Mouse (Mus musculus): Measurements from ENCODE around the gene Gm45753. TPM values are rescaled to one million over a fixed set of nuclear protein-coding genes. Genes with fewer than 3 reads are reported as not detected.

The Gm45753 gene
- total RNA-seq, 1 experiment: not detected

GRCm38 (mm10) chr8:45239363-45239762 lies 68.9 kb downstream of the Gm45753 start:
- H3K4me1 ChIP-seq (ENCODE audit: control insufficient read depth in 2 of 2, insufficient read depth in 2 of 2, low read length in 2 of 2, poor library complexity in 1 of 2): peaks cover 7 to 8% of the 10 kb centered on the region in 2 experiments; a peak in 2 of 4 replicates
- no peak for DNase-seq (ENCODE audit: low read depth, low spot score)
- no peak overlapping the region for H3K9ac ChIP-seq (ENCODE audit: insufficient read depth, low read depth, low read length, poor library complexity, severe bottlenecking)
- no peak for TF ChIP-seq CHD2 (IDR thresholded peaks at IDR 0.05; ENCODE audit: low read depth, low read length)
- no peak for TF ChIP-seq ZC3H11A (IDR thresholded peaks at IDR 0.05; ENCODE audit: borderline replicate concordance, low read depth, low read length)
- no peak for TF ChIP-seq ZNF384 (IDR thresholded peaks at IDR 0.05; ENCODE audit: low read depth, low read length)
- in situ Hi-C loops (cut with MboI; ENCODE audit: low sequenced_read_pairs in 2 of 2, unreplicated experiment in 2 of 2): loop anchor here in 1 of 2 experiments (5.0 kb wide), 1 partner anchor 187 kb away; no protein-coding TSS in a partner anchor
- H3K27ac ChIP-seq (ENCODE audit: insufficient read depth, low read depth, low read length, poor library complexity, severe bottlenecking): no peak overlapping the region
- H3K36me3 ChIP-seq (ENCODE audit: control insufficient read depth, insufficient read depth, low read length, poor library complexity, severe bottlenecking): no peaks in the 10 kb centered on the region
- H3K9me3 ChIP-seq (ENCODE audit: control insufficient read depth, insufficient read depth, low read depth, low read length): no peaks in the 10 kb centered on the region
- no peak overlapping the region for H3K4me3 ChIP-seq (ENCODE audit: insufficient read depth in 1 of 2, low read depth in 1 of 2, low read length in 2 of 2, poor library complexity in 1 of 2, severe bottlenecking in 1 of 2)

DNA sequence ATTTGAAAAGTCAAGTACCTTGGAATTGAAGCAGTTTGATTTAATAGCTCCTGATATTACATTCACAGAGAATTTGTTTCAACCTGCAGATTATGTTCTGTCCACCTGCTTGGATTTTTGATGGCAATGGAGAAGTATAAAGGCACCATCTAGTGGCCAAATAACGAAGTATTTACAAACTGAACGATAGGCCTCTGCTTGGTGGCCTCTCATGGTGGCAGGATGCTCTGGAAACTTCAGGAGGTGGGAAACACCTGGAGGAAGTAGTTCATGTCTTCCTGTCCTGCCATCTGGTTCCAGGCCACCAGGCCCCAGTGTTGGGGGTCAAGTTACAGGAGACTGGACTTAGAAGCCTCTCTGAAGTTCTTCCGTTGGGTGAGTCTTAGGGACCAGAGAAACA lies 70.0 kb downstream of the Gm45753 start:
- Histone ChIP-seq H3K4me1 (ENCODE audit: control insufficient read depth in 2 of 2, insufficient read depth in 2 of 2, low read length in 2 of 2, poor library complexity in 1 of 2) (peaks cover 11 to 12% of the 10 kb centered on the region in 2 experiments), H3K9me3 (ENCODE audit: control insufficient read depth, insufficient read depth, low read depth, low read length) (no peaks in the 10 kb centered on the region), H3K27ac (ENCODE audit: insufficient read depth, low read depth, low read length, poor library complexity, severe bottlenecking) (no peak overlapping the region), H3K9ac (ENCODE audit: insufficient read depth, low read depth, low read length, poor library complexity, severe bottlenecking) (no peak overlapping the region), H3K4me3 (ENCODE audit: insufficient read depth in 1 of 2, low read depth in 1 of 2, low read length in 2 of 2, poor library complexity in 1 of 2, severe bottlenecking in 1 of 2) (no peak overlapping the region), H3K36me3 (ENCODE audit: control insufficient read depth, insufficient read depth, low read length, poor library complexity, severe bottlenecking) (no peaks in the 10 kb centered on the region)
- in situ Hi-C loops (cut with MboI; ENCODE audit: low sequenced_read_pairs in 2 of 2, unreplicated experiment in 2 of 2): loop anchor here in 1 of 2 experiments (5.0 kb wide), 1 partner anchor 186 kb away; no protein-coding TSS in a partner anchor
- TF ChIP-seq HCFC1 (IDR thresholded peaks at IDR 0.05; ENCODE audit: borderline replicate concordance, insufficient read depth, low read length): no peak
- peak; percentile 65 for TF ChIP-seq ZC3H11A (IDR thresholded peaks at IDR 0.05; ENCODE audit: borderline replicate concordance, low read depth, low read length)
- peak; percentile 17 for DNase-seq (ENCODE audit: low read depth, low spot score)

- peak; percentile 74 for DNase-seq (ENCODE audit: low read depth, low spot score)
- in situ Hi-C loops (cut with MboI; ENCODE audit: low sequenced_read_pairs in 2 of 2, unreplicated experiment in 2 of 2): loop anchor here in 1 of 2 experiments (5.0 kb wide), 1 partner anchor 184 kb away; no protein-coding TSS in a partner anchor
- Histone ChIP-seq H3K36me3 (ENCODE audit: control insufficient read depth, insufficient read depth, low read length, poor library complexity, severe bottlenecking) (no peaks in the 10 kb centered on the region), H3K4me1 (ENCODE audit: control insufficient read depth in 2 of 2, insufficient read depth in 2 of 2, low read length in 2 of 2, poor library complexity in 1 of 2) (peaks cover 12 to 19% of the 10 kb centered on the region in 2 experiments), H3K9me3 (ENCODE audit: control insufficient read depth, insufficient read depth, low read depth, low read length) (no peaks in the 10 kb centered on the region), H3K9ac (ENCODE audit: insufficient read depth, low read depth, low read length, poor library complexity, severe bottlenecking) (peak overlapping the region; percentile 49; the same call in 1 of the 2 replicates), H3K27ac (ENCODE audit: insufficient read depth, low read depth, low read length, poor library complexity, severe bottlenecking) (no peak overlapping the region), H3K4me3 (ENCODE audit: insufficient read depth in 1 of 2, low read depth in 1 of 2, low read length in 2 of 2, poor library complexity in 1 of 2, severe bottlenecking in 1 of 2) (peak overlapping the region; percentile 18 to 43; a peak in 3 of 4 replicates)
- no peak for TF ChIP-seq ZNF384 (IDR thresholded peaks at IDR 0.05; ENCODE audit: low read depth, low read length)
- TF ChIP-seq ZC3H11A (IDR thresholded peaks at IDR 0.05; ENCODE audit: borderline replicate concordance, low read depth, low read length): peak; percentile 98
- peak; percentile 70 for TF ChIP-seq MAFK (IDR thresholded peaks at IDR 0.05; ENCODE audit: insufficient read depth, low read depth, low read length)
Observed at GRCm38 (mm10) chr8:45236164-45236912, 71.9 kb downstream of the Gm45753 start.

GRCm38 (mm10) chr8:45235228-45235627 lies 73.0 kb downstream of the Gm45753 start:
- in situ Hi-C loops (cut with MboI; ENCODE audit: low sequenced_read_pairs in 2 of 2, unreplicated experiment in 2 of 2): loop anchor here in 1 of 2 experiments (5.0 kb wide), 1 partner anchor 183 kb away; no protein-coding TSS in a partner anchor
- Histone ChIP-seq H3K9me3 (ENCODE audit: control insufficient read depth, insufficient read depth, low read depth, low read length) (no peaks in the 10 kb centered on the region), H3K27ac (ENCODE audit: insufficient read depth, low read depth, low read length, poor library complexity, severe bottlenecking) (no peak overlapping the region), H3K4me1 (ENCODE audit: control insufficient read depth in 2 of 2, insufficient read depth in 2 of 2, low read length in 2 of 2, poor library complexity in 1 of 2) (peaks cover 12 to 19% of the 10 kb centered on the region in 2 experiments), H3K4me3 (ENCODE audit: insufficient read depth in 1 of 2, low read depth in 1 of 2, low read length in 2 of 2, poor library complexity in 1 of 2, severe bottlenecking in 1 of 2) (no peak overlapping the region), H3K36me3 (ENCODE audit: control insufficient read depth, insufficient read depth, low read length, poor library complexity, severe bottlenecking) (no peaks in the 10 kb centered on the region), H3K9ac (ENCODE audit: insufficient read depth, low read depth, low read length, poor library complexity, severe bottlenecking) (no peak overlapping the region)
- peak; percentile 25 for DNase-seq (ENCODE audit: low read depth, low spot score)
- TF ChIP-seq ZC3H11A (IDR thresholded peaks at IDR 0.05; ENCODE audit: borderline replicate concordance, low read depth, low read length): no peak
- TF ChIP-seq MAFK (IDR thresholded peaks at IDR 0.05; ENCODE audit: insufficient read depth, low read depth, low read length): peak; percentile 94

- in situ Hi-C loops (cut with MboI; ENCODE audit: low sequenced_read_pairs in 2 of 2, unreplicated experiment in 2 of 2): no loop called here
- H3K9ac ChIP-seq (ENCODE audit: insufficient read depth, low read depth, low read length, poor library complexity, severe bottlenecking): no peak overlapping the region
- no peaks in the 10 kb centered on the region for H3K36me3 ChIP-seq (ENCODE audit: control insufficient read depth, insufficient read depth, low read length, poor library complexity, severe bottlenecking)
- TF ChIP-seq CHD2 (IDR thresholded peaks at IDR 0.05; ENCODE audit: low read depth, low read length) (no peak), HCFC1 (IDR thresholded peaks at IDR 0.05; ENCODE audit: borderline replicate concordance, insufficient read depth, low read length) (no peak), MAFK (IDR thresholded peaks at IDR 0.05; ENCODE audit: insufficient read depth, low read depth, low read length) (no peak), ZC3H11A (IDR thresholded peaks at IDR 0.05; ENCODE audit: borderline replicate concordance, low read depth, low read length) (no peak), ZNF384 (IDR thresholded peaks at IDR 0.05; ENCODE audit: low read depth, low read length) (no peak)
- peaks cover 12 to 19% of the 10 kb centered on the region in 2 experiments for H3K4me1 ChIP-seq (ENCODE audit: control insufficient read depth in 2 of 2, insufficient read depth in 2 of 2, low read length in 2 of 2, poor library complexity in 1 of 2)
- peak overlapping the region; percentile 85; the same call in 1 of the 2 replicates for H3K27ac ChIP-seq (ENCODE audit: insufficient read depth, low read depth, low read length, poor library complexity, severe bottlenecking)
- DNase-seq (ENCODE audit: low read depth, low spot score): peak; percentile 88
- H3K4me3 ChIP-seq (ENCODE audit: insufficient read depth in 1 of 2, low read depth in 1 of 2, low read length in 2 of 2, poor library complexity in 1 of 2, severe bottlenecking in 1 of 2): no peak overlapping the region
- H3K9me3 ChIP-seq (ENCODE audit: control insufficient read depth, insufficient read depth, low read depth, low read length): no peaks in the 10 kb centered on the region
Observed at GRCm38 (mm10) chr8:45233256-45233655, 75.0 kb downstream of the Gm45753 start.

Measured in ES-E14 (cell line).